Mouse (Mus musculus): ENCODE results near the gene Myom1. TPM values are rescaled to one million over a fixed set of nuclear protein-coding genes. Genes with fewer than 3 reads are reported as not detected.

The Myom1 gene
- total RNA-seq (2017), result 6.3 and 14.1 TPM in 2 replicates

- ATAC-seq (replicated peaks; ENCODE audit: low read depth, poor library complexity, severe bottlenecking), result peak; percentile 81
Observed at GRCm38 (mm10) chr17:71002081-71002743, at the start of gene Myom1. TSS of gene Myom1 (plus strand) at chr17:71002633.

GRCm38 (mm10) chr17:70963546-70963945 is 38.9 kb upstream of the Myom1 start:
- peak; percentile 87 for ATAC-seq (replicated peaks; ENCODE audit: low read depth, poor library complexity, severe bottlenecking)

- no peak for ATAC-seq (replicated peaks; ENCODE audit: low read depth, poor library complexity, severe bottlenecking)
Observed at GRCm38 (mm10) chr17:70965281-70965680, 37.2 kb upstream of the Myom1 start.

GRCm38 (mm10) chr17:70966126-70966525 is 36.3 kb upstream of the Myom1 start:
- ATAC-seq (replicated peaks; ENCODE audit: low read depth, poor library complexity, severe bottlenecking), result peak; percentile 42

- no peak for ATAC-seq (replicated peaks; ENCODE audit: low read depth, poor library complexity, severe bottlenecking)
Observed at GRCm38 (mm10) chr17:70967191-70967590, 35.2 kb upstream of the Myom1 start.

GRCm38 (mm10) chr17:70967646-70968045 is 34.8 kb upstream of the Myom1 start:
- ATAC-seq (replicated peaks; ENCODE audit: low read depth, poor library complexity, severe bottlenecking), result peak; percentile 37; the same call in 1 of the 2 replicates

- ATAC-seq (replicated peaks; ENCODE audit: low read depth, poor library complexity, severe bottlenecking), result peak; percentile 60
Observed at GRCm38 (mm10) chr17:70968606-70969191, 33.7 kb upstream of the Myom1 start.

GRCm38 (mm10) chr17:70971206-70971605 is 31.2 kb upstream of the Myom1 start:
- no peak for ATAC-seq (replicated peaks; ENCODE audit: low read depth, poor library complexity, severe bottlenecking)

GRCm38 (mm10) chr17:70973398-70973797 is 29.0 kb upstream of the Myom1 start:
- peak; percentile 9; the same call in 1 of the 2 replicates for ATAC-seq (replicated peaks; ENCODE audit: low read depth, poor library complexity, severe bottlenecking)

- ATAC-seq (replicated peaks; ENCODE audit: low read depth, poor library complexity, severe bottlenecking), result peak; percentile 86
Observed at GRCm38 (mm10) chr17:70974065-70974464, 28.4 kb upstream of the Myom1 start.

- no peak for ATAC-seq (replicated peaks; ENCODE audit: low read depth, poor library complexity, severe bottlenecking)
Observed at GRCm38 (mm10) chr17:70977799-70978198, 24.6 kb upstream of the Myom1 start.

GRCm38 (mm10) chr17:70979345-70980223 is 22.8 kb upstream of the Myom1 start:
- ATAC-seq (replicated peaks; ENCODE audit: low read depth, poor library complexity, severe bottlenecking), result peak; percentile 60

- peak; percentile 57 for ATAC-seq (replicated peaks; ENCODE audit: low read depth, poor library complexity, severe bottlenecking)
Observed at GRCm38 (mm10) chr17:70985501-70986354, 16.7 kb upstream of the Myom1 start.

- no peak for ATAC-seq (replicated peaks; ENCODE audit: low read depth, poor library complexity, severe bottlenecking)
Observed at GRCm38 (mm10) chr17:70986355-70986740, 16.1 kb upstream of the Myom1 start.

GRCm38 (mm10) chr17:70986831-70987660 is 15.4 kb upstream of the Myom1 start:
- ATAC-seq (replicated peaks; ENCODE audit: low read depth, poor library complexity, severe bottlenecking), result no peak

- no peak for ATAC-seq (replicated peaks; ENCODE audit: low read depth, poor library complexity, severe bottlenecking)
Observed at GRCm38 (mm10) chr17:70988337-70988767, 14.1 kb upstream of the Myom1 start.

- ATAC-seq (replicated peaks; ENCODE audit: low read depth, poor library complexity, severe bottlenecking), result no peak
Observed at GRCm38 (mm10) chr17:70989430-70989829, 13.0 kb upstream of the Myom1 start.

GRCm38 (mm10) chr17:70989991-70990390 is 12.4 kb upstream of the Myom1 start:
- ATAC-seq (replicated peaks; ENCODE audit: low read depth, poor library complexity, severe bottlenecking), result peak; percentile 22; the same call in 1 of the 2 replicates

Measured in common myeloid progenitor, adult 5-6 weeks (primary cell).